Mouse (Mus musculus): Measurements from ENCODE around the gene N6amt1. TPM values are rescaled to one million over a fixed set of nuclear protein-coding genes. Genes with fewer than 3 reads are reported as not detected.

Gene N6amt1
- polyA plus RNA-seq (2014; fragmentation: Nextera tagmentation; extraction: Ambion mirVana): 17.7 and 19.5 TPM in 2 replicates

DNA sequence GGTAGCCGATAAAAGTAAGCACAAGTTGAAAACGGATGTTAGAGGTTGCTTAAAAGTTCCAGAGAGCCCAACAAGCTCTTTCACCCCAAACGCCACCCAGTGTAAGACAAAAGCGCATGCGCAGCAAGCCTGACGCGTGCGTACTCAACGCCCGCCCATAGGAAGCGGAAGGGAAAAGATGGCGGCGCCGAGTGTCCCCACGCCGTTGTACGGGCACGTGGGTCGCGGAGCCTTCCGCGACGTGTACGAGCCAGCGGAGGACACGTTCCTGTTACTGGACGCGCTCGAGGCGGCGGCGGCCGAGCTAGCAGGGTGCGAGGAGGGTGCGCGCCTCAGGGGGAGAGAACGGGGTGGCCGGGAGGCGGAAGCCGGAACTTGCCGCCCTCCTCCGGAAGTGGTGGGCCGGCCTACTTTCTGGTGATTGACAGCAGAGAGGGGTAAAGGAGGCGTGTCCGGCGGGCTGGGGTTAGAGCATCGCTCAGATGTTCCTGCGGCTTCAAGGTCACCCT is at the start of gene N6amt1:
Gene N6amt1, plus strand, starts transcription at position 111 of the 509 bp plus-strand sequence.
- H3K27ac ChIP-seq (ENCODE audit: low read depth, low read length): peak within 1 kb of the TSS; percentile 85
- H3K36me3 ChIP-seq (ENCODE audit: control insufficient read depth, insufficient read depth, low read length): no peaks in the 10 kb centered on the region
- ATAC-seq (replicated peaks; ENCODE audit: low FRiP score) (peak; percentile 100), DNase-seq (ENCODE audit: low spot score) (peak; percentile 93)
- peak within 1 kb of the TSS; percentile 45; the same call in 1 of the 2 replicates for H3K4me2 ChIP-seq (ENCODE audit: low read depth, low read length, severe bottlenecking)
- no peaks in the 10 kb centered on the region for H3K4me1 ChIP-seq (replicated peaks; ENCODE audit: control insufficient read depth, insufficient read depth, low read length)
- peak within 1 kb of the TSS; percentile 77 for H3K4me3 ChIP-seq (ENCODE audit: low read depth, low read length)
- H3K9ac ChIP-seq (ENCODE audit: low read length): peak within 1 kb of the TSS; percentile 82
- WGBS: 1% methylated on average over 48 of the region's 48 CpGs
- H3K27me3 ChIP-seq (ENCODE audit: control insufficient read depth, insufficient read depth, low read length): no peaks in the 10 kb centered on the region
- no peaks in the 10 kb centered on the region; the same call in 1 of the 2 replicates for H3K9me3 ChIP-seq (ENCODE audit: control insufficient read depth, low read length)

DNA sequence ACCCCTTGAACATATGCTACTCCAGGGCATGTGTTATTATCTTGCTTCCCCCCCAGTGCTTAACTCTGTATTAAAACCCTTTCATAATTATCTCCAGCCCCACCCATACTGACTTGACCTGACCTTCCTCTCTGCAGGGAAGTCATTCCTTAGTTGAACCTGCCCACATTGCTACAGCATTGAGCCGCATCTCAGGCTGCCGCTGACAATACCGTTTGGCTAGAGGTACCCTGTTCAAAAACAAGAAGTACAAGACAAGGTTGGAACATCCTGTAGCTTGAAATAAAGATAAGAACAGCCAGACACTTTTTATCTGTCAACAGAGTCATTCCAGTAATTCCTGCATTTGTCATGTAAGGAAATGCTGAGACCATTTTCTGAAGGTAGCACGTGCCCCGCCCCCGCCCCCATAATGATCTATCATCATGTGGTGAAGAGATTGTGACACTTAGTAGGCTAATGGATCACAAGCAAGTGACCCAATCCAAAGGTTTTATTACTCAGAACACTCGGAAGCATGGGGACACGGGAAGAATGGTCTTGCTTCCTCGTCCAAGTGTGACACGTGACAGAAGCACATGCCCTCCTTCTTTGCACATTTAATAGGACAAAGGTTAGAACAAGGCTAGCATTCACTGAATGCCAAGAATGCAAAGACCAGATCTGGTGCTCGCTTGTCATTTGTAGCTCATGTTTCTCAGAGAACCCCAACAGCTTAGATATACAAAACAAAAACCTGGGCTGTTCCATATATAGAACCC is 48.6 kb upstream of the N6amt1 start:
- no peak for ATAC-seq (replicated peaks; ENCODE audit: low FRiP score)
- no peak for DNase-seq (ENCODE audit: low spot score)
- Histone ChIP-seq H3K9ac (ENCODE audit: low read length) (no peak overlapping the region), H3K27me3 (ENCODE audit: control insufficient read depth, insufficient read depth, low read length) (no peaks in the 10 kb centered on the region), H3K27ac (ENCODE audit: low read depth, low read length) (no peak overlapping the region), H3K4me1 (replicated peaks; ENCODE audit: control insufficient read depth, insufficient read depth, low read length) (no peaks in the 10 kb centered on the region), H3K4me3 (ENCODE audit: low read depth, low read length) (no peak overlapping the region), H3K36me3 (ENCODE audit: control insufficient read depth, insufficient read depth, low read length) (no peaks in the 10 kb centered on the region), H3K4me2 (ENCODE audit: low read depth, low read length, severe bottlenecking) (no peak overlapping the region), H3K9me3 (ENCODE audit: control insufficient read depth, low read length) (no peaks in the 10 kb centered on the region)
- 89% methylated on average over 11 of the region's 11 CpGs for WGBS

DNA sequence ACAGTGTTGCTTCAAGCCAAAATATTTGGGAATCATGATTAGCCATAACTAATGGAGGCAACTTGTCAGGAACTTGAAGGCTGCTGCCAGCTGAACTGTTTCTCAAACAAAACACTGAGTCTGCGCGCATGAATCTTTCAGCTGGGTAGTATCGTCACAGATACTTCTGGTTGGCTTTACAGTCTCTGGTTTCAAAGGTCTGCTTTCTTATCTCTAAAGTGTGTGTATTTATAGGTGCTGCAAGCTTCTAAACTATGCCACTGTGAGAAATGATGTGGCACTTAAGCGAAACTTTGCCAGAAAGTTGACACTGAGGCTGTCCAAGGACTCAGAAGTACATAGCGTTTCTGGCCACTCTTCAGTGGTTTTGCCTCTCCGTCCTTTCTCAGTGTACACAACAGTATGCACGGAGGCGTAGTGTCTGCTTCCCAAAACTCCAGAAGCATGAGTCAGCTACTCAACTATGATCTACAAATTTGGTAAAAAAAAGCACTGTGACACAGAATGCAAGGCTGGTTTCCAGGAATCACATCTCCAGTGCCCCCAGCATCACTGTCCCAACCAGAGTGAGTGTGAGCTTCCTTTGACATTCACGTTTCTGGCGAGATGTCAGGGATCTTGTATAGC is 46.8 kb upstream of the N6amt1 start:
- Histone ChIP-seq H3K9me3 (ENCODE audit: control insufficient read depth, low read length) (no peaks in the 10 kb centered on the region), H3K4me1 (replicated peaks; ENCODE audit: control insufficient read depth, insufficient read depth, low read length) (no peaks in the 10 kb centered on the region), H3K9ac (ENCODE audit: low read length) (no peak overlapping the region), H3K36me3 (ENCODE audit: control insufficient read depth, insufficient read depth, low read length) (no peaks in the 10 kb centered on the region), H3K27me3 (ENCODE audit: control insufficient read depth, insufficient read depth, low read length) (no peaks in the 10 kb centered on the region), H3K4me2 (ENCODE audit: low read depth, low read length, severe bottlenecking) (no peak overlapping the region), H3K4me3 (ENCODE audit: low read depth, low read length) (no peak overlapping the region), H3K27ac (ENCODE audit: low read depth, low read length) (no peak overlapping the region)
- WGBS: 92% methylated on average over 10 of the region's 10 CpGs
- ATAC-seq (replicated peaks; ENCODE audit: low FRiP score): no peak
- no peak for DNase-seq (ENCODE audit: low spot score)

DNA sequence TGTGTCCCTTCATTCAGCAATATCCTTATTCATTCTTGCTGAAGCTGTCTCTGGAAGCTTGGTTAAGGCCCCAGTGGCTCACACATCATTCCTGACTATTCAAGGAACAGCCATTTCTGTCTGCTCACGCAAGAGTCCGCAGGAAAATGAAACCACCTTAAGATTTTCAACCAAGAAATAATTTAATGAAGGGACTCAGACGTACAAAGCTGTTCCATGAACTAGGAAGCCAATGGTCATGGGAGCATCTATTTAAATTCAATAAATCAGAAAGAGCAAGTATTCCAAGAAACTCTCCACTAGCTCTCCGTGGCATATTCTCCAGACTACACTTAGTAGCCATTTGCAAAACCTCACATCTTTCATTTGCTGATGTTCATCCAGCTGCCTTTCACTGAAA is 43.3 kb upstream of the N6amt1 start:
- 92% methylated on average over 4 of the region's 4 CpGs for WGBS
- no peak overlapping the region for H3K4me3 ChIP-seq (ENCODE audit: low read depth, low read length)
- ATAC-seq (replicated peaks; ENCODE audit: low FRiP score) (no peak), DNase-seq (ENCODE audit: low spot score) (no peak)
- H3K36me3 ChIP-seq (ENCODE audit: control insufficient read depth, insufficient read depth, low read length): no peaks in the 10 kb centered on the region
- no peak overlapping the region for H3K9ac ChIP-seq (ENCODE audit: low read length)
- no peaks in the 10 kb centered on the region for H3K27me3 ChIP-seq (ENCODE audit: control insufficient read depth, insufficient read depth, low read length)
- H3K9me3 ChIP-seq (ENCODE audit: control insufficient read depth, low read length): no peaks in the 10 kb centered on the region
- no peak overlapping the region for H3K4me2 ChIP-seq (ENCODE audit: low read depth, low read length, severe bottlenecking)
- no peaks in the 10 kb centered on the region for H3K4me1 ChIP-seq (replicated peaks; ENCODE audit: control insufficient read depth, insufficient read depth, low read length)
- no peak overlapping the region for H3K27ac ChIP-seq (ENCODE audit: low read depth, low read length)

DNA sequence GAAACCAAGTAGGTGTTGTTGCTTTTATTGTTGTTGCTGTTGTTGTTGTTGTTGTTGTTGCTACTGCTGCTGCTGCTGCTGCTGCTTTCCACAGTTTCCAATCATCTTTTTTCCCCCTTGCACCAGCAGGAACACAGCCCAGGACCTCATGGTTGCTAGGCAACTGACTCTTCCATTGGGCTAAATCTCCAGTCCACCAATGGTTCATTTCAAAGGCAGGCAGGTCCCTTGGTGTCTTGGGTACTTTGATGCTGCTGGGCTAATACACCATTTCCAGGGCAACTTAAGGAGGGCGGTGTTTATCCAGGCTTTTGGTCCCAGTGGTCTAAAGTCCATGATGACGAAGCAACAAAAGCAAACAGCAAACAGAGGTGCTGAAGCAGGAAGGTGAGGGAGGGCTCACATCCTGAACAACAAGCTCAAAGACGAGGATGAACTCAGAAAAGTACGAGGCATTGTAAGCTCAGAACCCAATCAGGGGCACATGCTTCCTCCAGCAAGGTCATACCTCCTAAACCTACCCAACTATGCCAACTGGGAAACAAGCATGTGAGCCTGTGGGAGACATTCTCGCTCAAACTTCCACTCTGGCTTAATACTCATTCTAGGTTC is 35.7 kb upstream of the N6amt1 start:
- H3K4me2 ChIP-seq (ENCODE audit: low read depth, low read length, severe bottlenecking): no peak overlapping the region
- 60% methylated on average over 5 of the region's 5 CpGs for WGBS
- no peak; the same call in 1 of the 2 replicates for ATAC-seq (replicated peaks; ENCODE audit: low FRiP score)
- H3K9me3 ChIP-seq (ENCODE audit: control insufficient read depth, low read length): no peaks in the 10 kb centered on the region
- no peak overlapping the region for H3K9ac ChIP-seq (ENCODE audit: low read length)
- no peaks in the 10 kb centered on the region for H3K27me3 ChIP-seq (ENCODE audit: control insufficient read depth, insufficient read depth, low read length)
- H3K4me3 ChIP-seq (ENCODE audit: low read depth, low read length): no peak overlapping the region
- H3K27ac ChIP-seq (ENCODE audit: low read depth, low read length): no peak overlapping the region
- no peak for DNase-seq (ENCODE audit: low spot score)
- no peaks in the 10 kb centered on the region for H3K36me3 ChIP-seq (ENCODE audit: control insufficient read depth, insufficient read depth, low read length)
- H3K4me1 ChIP-seq (replicated peaks; ENCODE audit: control insufficient read depth, insufficient read depth, low read length): no peaks in the 10 kb centered on the region

DNA sequence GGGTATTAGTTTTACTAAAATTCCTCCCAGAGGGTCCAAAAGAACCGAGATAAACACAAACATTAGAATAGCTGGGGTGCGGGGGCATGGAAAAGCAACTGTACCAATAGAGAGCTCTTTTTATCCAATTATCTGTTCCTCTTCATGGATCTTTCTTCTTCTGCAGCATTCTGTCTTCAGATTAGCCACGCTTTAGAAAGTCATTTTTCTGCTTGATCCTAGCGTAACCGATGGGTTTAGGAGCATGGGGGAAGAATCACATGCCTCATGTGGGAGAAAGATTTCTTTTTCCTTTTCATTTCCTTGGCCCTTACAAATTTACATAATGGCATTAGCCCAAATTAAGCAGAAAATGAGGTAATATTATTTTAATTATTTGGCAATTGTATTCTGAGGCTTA is 35.0 kb upstream of the N6amt1 start:
- 71% methylated on average over 5 of the region's 5 CpGs for WGBS
- H3K27me3 ChIP-seq (ENCODE audit: control insufficient read depth, insufficient read depth, low read length): no peaks in the 10 kb centered on the region
- H3K27ac ChIP-seq (ENCODE audit: low read depth, low read length): no peak overlapping the region
- DNase-seq (ENCODE audit: low spot score) (no peak), ATAC-seq (replicated peaks; ENCODE audit: low FRiP score) (no peak)
- H3K4me1 ChIP-seq (replicated peaks; ENCODE audit: control insufficient read depth, insufficient read depth, low read length): no peaks in the 10 kb centered on the region
- no peaks in the 10 kb centered on the region for H3K36me3 ChIP-seq (ENCODE audit: control insufficient read depth, insufficient read depth, low read length)
- no peak overlapping the region for H3K9ac ChIP-seq (ENCODE audit: low read length)
- H3K9me3 ChIP-seq (ENCODE audit: control insufficient read depth, low read length): no peaks in the 10 kb centered on the region
- H3K4me3 ChIP-seq (ENCODE audit: low read depth, low read length): no peak overlapping the region
- no peak overlapping the region for H3K4me2 ChIP-seq (ENCODE audit: low read depth, low read length, severe bottlenecking)

DNA sequence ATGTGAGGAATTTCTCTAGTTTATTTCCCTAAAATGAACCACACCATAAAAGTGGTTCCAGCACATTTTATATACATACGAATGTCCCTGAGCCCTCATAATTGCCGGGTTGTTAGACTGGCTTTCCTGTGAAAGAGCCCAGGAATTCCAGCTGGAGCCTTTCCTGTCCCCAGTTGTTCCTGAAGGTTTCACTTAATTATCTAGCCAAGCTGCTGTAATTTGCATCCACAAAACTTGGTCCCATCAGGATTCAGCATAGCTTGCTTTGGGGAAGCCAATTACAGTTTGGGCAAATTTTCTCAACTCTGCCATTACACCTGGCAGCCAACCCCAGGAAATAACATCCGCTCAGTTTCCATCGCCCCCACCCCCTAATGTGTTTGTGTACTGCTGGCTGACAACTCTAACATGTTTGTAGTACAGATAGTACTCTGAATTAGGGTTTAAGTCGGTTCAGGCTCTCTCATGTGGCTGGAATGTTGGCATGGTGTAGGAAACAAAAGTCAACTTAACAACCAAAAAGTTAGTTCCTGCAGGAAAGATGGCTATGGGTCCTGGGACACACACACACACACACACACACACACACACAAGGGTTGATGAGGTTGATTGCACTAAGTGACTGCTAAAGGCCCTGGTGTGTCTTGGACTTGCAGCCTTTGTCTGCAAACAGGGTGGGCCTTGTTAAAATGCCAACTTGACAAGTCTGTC is 34.3 kb upstream of the N6amt1 start:
- H3K4me3 ChIP-seq (ENCODE audit: low read depth, low read length): no peak overlapping the region
- H3K4me2 ChIP-seq (ENCODE audit: low read depth, low read length, severe bottlenecking): no peak overlapping the region
- DNase-seq (ENCODE audit: low spot score) (no peak), ATAC-seq (replicated peaks; ENCODE audit: low FRiP score) (no peak)
- H3K36me3 ChIP-seq (ENCODE audit: control insufficient read depth, insufficient read depth, low read length): no peaks in the 10 kb centered on the region
- no peak overlapping the region for H3K27ac ChIP-seq (ENCODE audit: low read depth, low read length)
- no peaks in the 10 kb centered on the region for H3K27me3 ChIP-seq (ENCODE audit: control insufficient read depth, insufficient read depth, low read length)
- WGBS: 68% methylated on average over 5 of the region's 5 CpGs
- H3K4me1 ChIP-seq (replicated peaks; ENCODE audit: control insufficient read depth, insufficient read depth, low read length): no peaks in the 10 kb centered on the region
- H3K9me3 ChIP-seq (ENCODE audit: control insufficient read depth, low read length): no peaks in the 10 kb centered on the region
- no peak overlapping the region for H3K9ac ChIP-seq (ENCODE audit: low read length)

DNA sequence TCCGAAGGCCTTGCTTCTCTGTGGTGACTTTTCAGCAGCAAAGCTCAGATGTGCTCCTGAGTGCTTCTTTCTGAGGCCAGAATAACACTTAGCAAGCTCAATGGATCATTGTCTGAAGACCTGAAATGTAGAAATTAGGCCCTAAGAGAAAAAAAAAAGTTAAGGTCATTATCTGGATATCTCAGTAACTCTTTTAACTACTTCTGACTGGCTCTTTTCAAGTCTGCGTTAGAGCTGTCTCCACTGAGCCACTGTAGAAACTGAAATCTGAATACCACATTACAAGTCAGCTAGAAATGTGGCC is 33.8 kb upstream of the N6amt1 start:
- Histone ChIP-seq H3K27ac (ENCODE audit: low read depth, low read length) (no peak overlapping the region), H3K9me3 (ENCODE audit: control insufficient read depth, low read length) (no peaks in the 10 kb centered on the region)

More for the DNA sequence above, 33.8 kb upstream of the N6amt1 start:
- DNase-seq (ENCODE audit: low spot score) (no peak), ATAC-seq (replicated peaks; ENCODE audit: low FRiP score) (no peak)
- Histone ChIP-seq H3K4me1 (replicated peaks; ENCODE audit: control insufficient read depth, insufficient read depth, low read length) (no peaks in the 10 kb centered on the region), H3K4me2 (ENCODE audit: low read depth, low read length, severe bottlenecking) (no peak overlapping the region), H3K4me3 (ENCODE audit: low read depth, low read length) (no peak overlapping the region), H3K36me3 (ENCODE audit: control insufficient read depth, insufficient read depth, low read length) (no peaks in the 10 kb centered on the region), H3K27me3 (ENCODE audit: control insufficient read depth, insufficient read depth, low read length) (no peaks in the 10 kb centered on the region), H3K9ac (ENCODE audit: low read length) (no peak overlapping the region)
- 37% methylated on average over 2 of the region's 2 CpGs for WGBS
